9 mouse cellular contexts compared by ENCODE assay signal in the genomic region with DNA sequence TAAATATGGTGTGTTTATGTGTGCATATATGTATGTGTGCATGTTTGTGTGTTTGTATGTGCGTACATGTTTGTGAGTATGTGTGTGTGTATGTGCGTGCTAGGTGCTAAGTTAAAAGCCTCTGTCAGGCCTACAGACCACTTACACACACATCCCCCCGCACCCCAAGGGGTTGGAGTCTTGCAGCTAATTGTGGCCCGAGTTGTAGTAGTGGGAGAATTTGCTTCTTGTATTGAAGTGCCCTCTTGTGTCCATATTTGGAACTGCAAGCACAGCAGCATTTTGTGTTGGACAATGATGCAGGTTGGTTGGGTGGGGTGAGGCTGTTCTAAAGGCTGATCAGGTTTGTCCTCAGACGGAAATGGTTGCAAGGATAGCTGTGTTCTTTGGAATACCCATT. TPM values are rescaled to one million over a fixed set of nuclear protein-coding genes. Genes with fewer than 3 reads are reported as not detected.
DNase-seq lines count a peak whose midpoint lies in the region; ATAC-seq and TF ChIP-seq lines count a peak whose summit lies in the region.
"Had no signal": no experiment of that assay in that cellular context is flagged by ENCODE, and none has a peak within 500 bp of the region (broad histone marks: within the 10 kb centered on the region; RNA-seq: fewer than 3 reads in every experiment).

No protein-coding gene starts in this region.

- H3K4me1 ChIP-seq in limb, embryonic 14.5 days (ENCODE audit: control insufficient read depth, insufficient read depth, low read length): no peaks in the 10 kb centered on the region
- H3K4me1 ChIP-seq in neural tube, embryonic 12.5 days: no peaks in the 10 kb centered on the region

- H3K36me3 ChIP-seq in limb, embryonic 14.5 days (ENCODE audit: control insufficient read depth, insufficient read depth, low read length): no peaks in the 10 kb centered on the region
- no peaks in the 10 kb centered on the region for H3K36me3 ChIP-seq in neural tube, embryonic 12.5 days

- no peak for ATAC-seq in limb, embryonic 14.5 days (ENCODE audit: low FRiP score, low read depth)
- 0 out of 2 replicates have a peak, but pooled peaks have one; percentile 48 for ATAC-seq in neural tube, embryonic 12.5 days (ENCODE audit: low FRiP score, low read depth)

- intact Hi-C loops in gastrocnemius, adult 2 months (cut with DNase I): loop anchor here (1.0 kb wide), 1 partner anchor 66 kb away; no protein-coding TSS in a partner anchor

- no peak for TF ChIP-seq POLR2A in limb, embryonic 14.5 days (IDR thresholded peaks at IDR 0.05; ENCODE audit: borderline replicate concordance, extremely low read depth, insufficient read depth, insufficient read length)

- H3K4me2 ChIP-seq in limb, embryonic 14.5 days (replicated peaks; ENCODE audit: low read depth, low read length, severe bottlenecking): no peak overlapping the region
- no peak overlapping the region for H3K4me2 ChIP-seq in neural tube, embryonic 12.5 days (replicated peaks)

- H3K4me3 ChIP-seq in gastrocnemius, adult 2 months: no peak overlapping the region
- H3K4me3 ChIP-seq in limb, embryonic 14.5 days (replicated peaks; ENCODE audit: low read length): no peak overlapping the region
- H3K4me3 ChIP-seq in neural tube, embryonic 12.5 days: no peak overlapping the region

- H3K27ac ChIP-seq in gastrocnemius, adult 2 months: no peak overlapping the region
- no peak overlapping the region for H3K27ac ChIP-seq in limb, embryonic 14.5 days (replicated peaks; ENCODE audit: low read depth, low read length)
- H3K27ac ChIP-seq in neural tube, embryonic 12.5 days: no peak overlapping the region

- H3K9ac ChIP-seq in limb, embryonic 14.5 days (ENCODE audit: low read depth, low read length, severe bottlenecking): no peak overlapping the region
- H3K9ac ChIP-seq in neural tube, embryonic 12.5 days: no peak overlapping the region

- peak; percentile 85 for DNase-seq in 416B (ENCODE audit: low read depth)
- DNase-seq in Muller cell, postnatal 12 days (ENCODE audit: inconsistent ontology term): peak; percentile 53
- DNase-seq in cerebellum, adult 9-10 months: peak; percentile 87
- peak; percentile 69 for DNase-seq in gastrocnemius, adult 2 months
- peak; percentile 64 to 73 for DNase-seq in kidney, adult 8-10 months
- peak; percentile 72 for DNase-seq in limb, embryonic 14.5 days (ENCODE audit: low spot score)
- peak; percentile 38 to 49 for DNase-seq in thymus, postnatal 36 days

- H3K9me3 ChIP-seq in limb, embryonic 14.5 days (ENCODE audit: control insufficient read depth, low read length): no peaks in the 10 kb centered on the region
- H3K9me3 ChIP-seq in neural tube, embryonic 12.5 days: no peaks in the 10 kb centered on the region

- TF ChIP-seq CTCF in gastrocnemius, adult 2 months (IDR thresholded peaks at IDR 0.05): peak; percentile 99

- H3K27me3 ChIP-seq in limb, embryonic 14.5 days (ENCODE audit: control insufficient read depth, insufficient read depth, low read length): no peaks in the 10 kb centered on the region
- no peaks in the 10 kb centered on the region for H3K27me3 ChIP-seq in neural tube, embryonic 12.5 days (replicated peaks)

- WGBS in limb, embryonic 14.5 days: 39% methylated on average over 5 of the region's 5 CpGs
- WGBS in neural tube, embryonic 12.5 days: 40% methylated on average over 5 of the region's 5 CpGs

RNA-seq across cellular contexts. Expression of a gene that starts 35.7 kb away (rescaled TPM):
- not detected for total RNA-seq in gastrocnemius, adult 2 months (2021)
- not detected in 2 replicates for polyA plus RNA-seq in limb, embryonic 14.5 days (2012; rRNA removed)
- polyA plus RNA-seq in limb, embryonic 14.5 days (2014; fragmentation: Nextera tagmentation; extraction: Ambion mirVana): not detected in 2 replicates
- polyA plus RNA-seq in neural tube, embryonic 12.5 days (2016; fragmentation: Nextera tagmentation; extraction: Ambion mirVana): not detected in 2 replicates
- polyA plus RNA-seq: frontal cortex, adult 2 months had no signal

RNA-seq across cellular contexts. Expression of a gene that starts 39.3 kb away (rescaled TPM):
- total RNA-seq in gastrocnemius, adult 2 months (2021): under 1 TPM; 0.25 to 0.31 TPM
- 1.4 and 1.9 TPM in 2 replicates for polyA plus RNA-seq in limb, embryonic 14.5 days (2012; rRNA removed)
- 0.62 and 1.2 TPM in 2 replicates for polyA plus RNA-seq in limb, embryonic 14.5 days (2014; fragmentation: Nextera tagmentation; extraction: Ambion mirVana)
- polyA plus RNA-seq in neural tube, embryonic 12.5 days (2016; fragmentation: Nextera tagmentation; extraction: Ambion mirVana): 2.3 and 2.6 TPM in 2 replicates

RNA-seq across cellular contexts. Expression of a gene that starts 49.3 kb away (rescaled TPM):
- total RNA-seq in gastrocnemius, adult 2 months (2021): 10 to 100 TPM in 1 of 2 experiments, 1 to 10 TPM in 1; 5.9 to 11.1 TPM
- polyA plus RNA-seq in limb, embryonic 14.5 days (2012; rRNA removed): 10.2 and 14.8 TPM in 2 replicates
- polyA plus RNA-seq in limb, embryonic 14.5 days (2014; fragmentation: Nextera tagmentation; extraction: Ambion mirVana): 12.3 and 14.0 TPM in 2 replicates
- 1.1 and 2.8 TPM in 2 replicates for polyA plus RNA-seq in neural tube, embryonic 12.5 days (2016; fragmentation: Nextera tagmentation; extraction: Ambion mirVana)

RNA-seq across cellular contexts. Expression of a gene that starts 58.8 kb away (rescaled TPM):
- total RNA-seq in gastrocnemius, adult 2 months (2021): 10 to 100 TPM; 46.8 to 61.0 TPM
- 87.1 and 100 TPM in 2 replicates for polyA plus RNA-seq in limb, embryonic 14.5 days (2012; rRNA removed)
- 49.5 and 50.5 TPM in 2 replicates for polyA plus RNA-seq in limb, embryonic 14.5 days (2014; fragmentation: Nextera tagmentation; extraction: Ambion mirVana)
- polyA plus RNA-seq in neural tube, embryonic 12.5 days (2016; fragmentation: Nextera tagmentation; extraction: Ambion mirVana): 3.7 and 4.0 TPM in 2 replicates
